Mouse (Mus musculus) midbrain, embryonic 13.5 days (tissue): ENCODE results near the gene Galnt7. TPM values are rescaled to one million over a fixed set of nuclear protein-coding genes. Genes with fewer than 3 reads are reported as not detected.

ENCODE experiments used
- ATAC-seq: fragments of 200-750 bp; cut with Nextera tagmentation; 2 replicates; pipeline ENCODE4 v1.8.0; 2017; ENCODE audit warnings: mild to moderate bottlenecking, moderate TSS enrichment, moderate library complexity
- H3K27ac ChIP-seq: fragments of 300-500 bp; sonication (generic); 2 replicates; pipeline ENCODE4 v1.5.1; 2015; ENCODE audit warnings: inconsistent platforms, mild to moderate bottlenecking, moderate library complexity
- H3K27me3 ChIP-seq: fragments of 300-500 bp; sonication (generic); 2 replicates; pipeline ENCODE4 v1.6.1; 2015; ENCODE audit warnings: mild to moderate bottlenecking, inconsistent platforms
- H3K36me3 ChIP-seq: fragments of 300-500 bp; sonication (generic); 2 replicates; pipeline ENCODE4 v1.6.1; 2015; ENCODE audit warnings: mild to moderate bottlenecking, inconsistent platforms
- H3K4me1 ChIP-seq: fragments of 300-500 bp; sonication (generic); replicated peaks from 2 replicates; pipeline ENCODE4 v1.6.1; 2015; ENCODE audit warnings: inconsistent platforms
- H3K4me2 ChIP-seq: fragments of 300-500 bp; sonication (generic); replicated peaks from 2 replicates; pipeline ENCODE4 v1.6.1; 2015; ENCODE audit warnings: moderate library complexity, mild to moderate bottlenecking, inconsistent platforms
- H3K4me3 ChIP-seq: fragments of 300-500 bp; sonication (generic); replicated peaks from 2 replicates; pipeline ENCODE4 v1.5.1; 2015; ENCODE audit warnings: mild to moderate bottlenecking, inconsistent platforms
- H3K9ac ChIP-seq: fragments of 300-500 bp; sonication (generic); replicated peaks from 2 replicates; pipeline ENCODE4 v1.6.1; 2015; ENCODE audit warnings: mild to moderate bottlenecking, inconsistent platforms
- H3K9me3 ChIP-seq: fragments of 300-500 bp; sonication (generic); 2 replicates; pipeline ENCODE4 v1.6.1; 2016; ENCODE audit warnings: mild to moderate bottlenecking, inconsistent platforms
- WGBS: fragments of 180-500 bp; shearing (Covaris S2); methylation state at CpG from one replicate; pipeline ENCODE4 v1.1.7; 2015; 5-methylcytosine and 5-hydroxymethylcytosine counted together
- polyA plus RNA-seq: library from polyadenylated mRNA; unstranded; fragments of >200 nt; fragmentation: Nextera tagmentation; extraction: Ambion mirVana; gene quantifications from 2 replicates; pipeline ENCODE4 v1.2.1, GENCODE M21; 2015

The Galnt7 gene
- polyA plus RNA-seq, 1 experiment from 2014 or later = 10.8 TPM

DNA sequence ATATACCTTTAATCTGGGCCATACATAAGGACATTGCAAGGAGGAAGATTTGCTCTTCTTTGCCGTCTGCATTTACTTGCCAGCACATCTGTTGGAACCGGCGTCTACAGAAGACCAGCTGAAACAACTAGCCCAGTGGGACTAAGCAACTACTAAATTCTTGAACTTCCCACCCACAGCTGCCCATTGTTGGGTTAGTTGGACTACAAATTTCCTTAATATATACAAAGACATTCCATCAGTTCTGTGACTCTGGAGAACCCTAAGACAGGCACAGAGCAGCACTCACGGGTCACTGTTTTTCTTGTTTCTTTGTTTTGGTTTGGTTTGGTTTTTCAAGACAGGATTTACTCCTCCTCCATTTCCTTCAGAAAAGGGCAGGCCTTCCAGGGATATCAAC, 172.2 kb downstream of the Galnt7 start:
- peaks cover 6% of the 10 kb centered on the region for H3K4me1 ChIP-seq
- H3K27me3 ChIP-seq = no peaks in the 10 kb centered on the region
- H3K9ac ChIP-seq = no peak overlapping the region
- H3K9me3 ChIP-seq = no peaks in the 10 kb centered on the region
- no peak overlapping the region for H3K4me2 ChIP-seq
- no peak overlapping the region for H3K4me3 ChIP-seq
- no peak for ATAC-seq
- H3K36me3 ChIP-seq = peaks cover 30% of the 10 kb centered on the region
- H3K27ac ChIP-seq = no peak overlapping the region
- 86% methylated on average over 4 of the region's 4 CpGs for WGBS

DNA sequence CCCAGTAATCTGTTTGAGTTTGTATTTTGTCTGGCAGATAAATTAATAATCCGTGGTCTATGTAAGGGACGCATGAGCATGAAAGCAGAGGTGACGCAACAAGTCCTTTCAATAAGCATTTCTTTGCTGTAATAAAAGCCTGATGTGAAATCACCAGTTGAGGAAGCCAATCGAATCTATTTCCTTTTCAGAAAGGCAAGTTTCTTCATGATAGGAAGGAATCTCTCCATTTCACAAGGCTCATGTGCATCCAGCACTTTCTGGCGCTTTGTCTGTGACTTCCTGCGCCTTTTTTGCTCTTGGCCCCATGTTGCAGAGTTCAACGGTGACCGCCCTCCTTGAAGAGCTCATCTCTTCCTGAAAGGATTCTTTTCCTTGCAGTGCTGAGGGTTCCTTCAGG, 173.1 kb downstream of the Galnt7 start:
- no peak overlapping the region for H3K4me2 ChIP-seq
- ATAC-seq = no peak
- H3K4me1 ChIP-seq = no peaks in the 10 kb centered on the region
- H3K4me3 ChIP-seq = no peak overlapping the region
- peaks cover 30% of the 10 kb centered on the region for H3K36me3 ChIP-seq
- no peaks in the 10 kb centered on the region for H3K27me3 ChIP-seq
- no peak overlapping the region for H3K27ac ChIP-seq
- no peak overlapping the region for H3K9ac ChIP-seq
- H3K9me3 ChIP-seq = no peaks in the 10 kb centered on the region
- WGBS = 94% methylated on average over 8 of the region's 8 CpGs

DNA sequence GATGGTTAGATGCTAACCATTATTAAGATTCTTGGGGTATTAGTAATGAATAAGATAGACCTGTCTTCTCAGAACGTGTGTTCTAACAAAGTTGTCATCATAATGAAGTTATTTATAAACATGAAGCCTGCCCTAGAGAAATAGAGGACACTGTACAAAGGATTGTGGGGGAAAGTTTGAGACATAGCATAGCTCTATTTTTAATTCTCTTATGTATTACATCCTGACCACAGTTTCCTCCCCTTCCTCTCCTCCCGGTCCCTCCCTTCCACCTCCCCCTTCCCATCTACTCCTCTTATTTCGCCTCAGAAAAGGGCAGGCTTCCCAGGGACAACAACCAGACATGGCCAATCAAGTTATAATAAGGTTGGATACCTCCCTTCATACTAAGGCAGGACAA, 174.4 kb downstream of the Galnt7 start:
- H3K36me3 ChIP-seq = peaks cover 27% of the 10 kb centered on the region
- H3K9ac ChIP-seq = no peak overlapping the region
- H3K27me3 ChIP-seq = no peaks in the 10 kb centered on the region
- no peak for ATAC-seq
- no peaks in the 10 kb centered on the region for H3K4me1 ChIP-seq
- no peaks in the 10 kb centered on the region for H3K9me3 ChIP-seq
- WGBS = 77% methylated on average over 3 of the region's 3 CpGs
- no peak overlapping the region for H3K4me2 ChIP-seq
- no peak overlapping the region for H3K27ac ChIP-seq
- no peak overlapping the region for H3K4me3 ChIP-seq

Other genes starting within 250 kb of the Galnt7 start
- 2.5 and 3.3 TPM in 2 replicates for gene Scrg1, start 197.1 kb downstream of the Galnt7 start, polyA plus RNA-seq
- gene Sap30, start 165.2 kb downstream of the Galnt7 start, polyA plus RNA-seq = 61.5 and 76.2 TPM in 2 replicates
- gene Hmgb2, start 141.1 kb downstream of the Galnt7 start, polyA plus RNA-seq = 210 and 259 TPM in 2 replicates